Mouse (Mus musculus) lung, embryonic 16.5 days (tissue): ENCODE data around the gene Cxcl15. TPM values are rescaled to one million over a fixed set of nuclear protein-coding genes. Genes with fewer than 3 reads are reported as not detected.
A peak's percentile ranks its signal among the peaks of the same experiment; 100 is the strongest.

ENCODE experiments used
- ATAC-seq: fragments of 200-750 bp; cut with Nextera tagmentation; 2 replicates; pipeline ENCODE4 v1.8.0; 2017; ENCODE audit warnings: low read depth, mild to moderate bottlenecking, moderate library complexity
- H3K27ac ChIP-seq: fragments of 300-500 bp; sonication (generic); 2 replicates; pipeline ENCODE4 v1.5.1; 2014; ENCODE audit warnings: mild to moderate bottlenecking, control low read depth, low read length
- H3K27me3 ChIP-seq: fragments of 300-500 bp; sonication (generic); 2 replicates; pipeline ENCODE4 v1.6.1; 2014; ENCODE audit warnings: low read depth, low read length, mixed read lengths; ENCODE audit not compliant: control insufficient read depth, insufficient read depth
- H3K36me3 ChIP-seq: fragments of 300-500 bp; sonication (generic); 2 replicates; pipeline ENCODE4 v1.6.1; 2014; ENCODE audit warnings: low read length; ENCODE audit not compliant: control insufficient read depth, insufficient read depth
- H3K4me1 ChIP-seq: fragments of 300-500 bp; sonication (generic); replicated peaks from 2 replicates; pipeline ENCODE4 v1.6.1; 2014; ENCODE audit warnings: low read length, mixed read lengths; ENCODE audit not compliant: control insufficient read depth, insufficient read depth
- H3K4me2 ChIP-seq: fragments of 300-500 bp; sonication (generic); 2 replicates; pipeline ENCODE4 v1.6.1; 2014; ENCODE audit warnings: low read depth, low read length, control low read depth
- H3K4me3 ChIP-seq: fragments of 300-500 bp; sonication (generic); 2 replicates; pipeline ENCODE4 v1.5.1; 2014; ENCODE audit warnings: mild to moderate bottlenecking, low read length, control low read depth
- H3K9ac ChIP-seq: fragments of 300-500 bp; sonication (generic); 2 replicates; pipeline ENCODE4 v1.6.1; 2014; ENCODE audit warnings: low read length, control low read depth
- H3K9me3 ChIP-seq: fragments of 300-500 bp; sonication (generic); 2 replicates; pipeline ENCODE4 v1.6.1; 2016; ENCODE audit warnings: low read length; ENCODE audit not compliant: control insufficient read depth
- whole genome bisulfite sequencing: fragments of 180-500 bp; shearing (Covaris S2); extraction: QIAGEN DNeasy Blood & Tissue Kit; methylation state at CpG from one replicate; pipeline ENCODE4 v1.1.7; 2014; 5-methylcytosine and 5-hydroxymethylcytosine counted together
- polyA plus RNA-seq: library from polyadenylated mRNA; unstranded; fragments of >200 nt; fragmentation: Nextera tagmentation; extraction: Ambion mirVana; gene quantifications from 2 replicates; pipeline ENCODE4 v1.2.1, GENCODE M21; 2015

Cxcl15 gene
- 25.4 and 40.0 TPM in 2 replicates for polyA plus RNA-seq

GRCm38 (mm10) chr5:90794195-90794625, at the start of gene Cxcl15:
Gene Cxcl15, plus strand, starts transcription at chr5:90794534.
- Histone ChIP-seq H3K9ac (no peak within 1 kb of the TSS), H3K4me3 (peak within 1 kb of the TSS; percentile 21), H3K4me2 (peak within 1 kb of the TSS; percentile 27), H3K9me3 (no peaks in the 10 kb centered on the region), H3K27me3 (no peaks in the 10 kb centered on the region), H3K27ac (peak within 1 kb of the TSS; percentile 75), H3K4me1 (peaks cover 6% of the 10 kb centered on the region), H3K36me3 (no peaks in the 10 kb centered on the region)
- ATAC-seq = peak; percentile 92
- whole genome bisulfite sequencing = 39% methylated on average over 5 of the region's 5 CpGs

GRCm38 (mm10) chr5:90753934-90754333, 40.4 kb upstream of the Cxcl15 start:
- Histone ChIP-seq H3K9me3 (no peaks in the 10 kb centered on the region), H3K36me3 (no peaks in the 10 kb centered on the region), H3K4me3 (no peak overlapping the region), H3K27me3 (no peaks in the 10 kb centered on the region), H3K27ac (no peak overlapping the region), H3K4me1 (peaks cover 8% of the 10 kb centered on the region), H3K4me2 (no peak overlapping the region), H3K9ac (no peak overlapping the region)
- 86% methylated on average over 1 of the region's 1 CpGs for WGBS
- ATAC-seq = no peak

GRCm38 (mm10) chr5:90758020-90758605, 36.2 kb upstream of the Cxcl15 start:
- ATAC-seq = peak; percentile 68; the same call in 1 of the 2 replicates
- Histone ChIP-seq H3K27ac (no peak overlapping the region), H3K4me3 (no peak overlapping the region), H3K27me3 (peaks cover 6% of the 10 kb centered on the region; the same call in 1 of the 2 replicates), H3K4me2 (no peak overlapping the region), H3K9ac (no peak overlapping the region), H3K36me3 (no peaks in the 10 kb centered on the region), H3K4me1 (peaks cover 14% of the 10 kb centered on the region), H3K9me3 (no peaks in the 10 kb centered on the region)
- WGBS = 37% methylated on average over 5 of the region's 5 CpGs

- Histone ChIP-seq H3K27ac (no peak within 1 kb of the TSS), H3K4me3 (peak within 1 kb of the TSS; percentile 21), H3K27me3 (peaks cover 6% of the 10 kb centered on the region; the same call in 1 of the 2 replicates), H3K4me2 (peak within 1 kb of the TSS; percentile 32), H3K4me1 (peaks cover 14% of the 10 kb centered on the region), H3K9ac (no peak within 1 kb of the TSS), H3K9me3 (no peaks in the 10 kb centered on the region), H3K36me3 (no peaks in the 10 kb centered on the region)
- no peak for ATAC-seq
- 4% methylated on average over 32 of the region's 32 CpGs for WGBS
Observed at GRCm38 (mm10) chr5:90759077-90760065, 35.0 kb upstream of the Cxcl15 start, which contains the start of gene Cxcl5. Gene Cxcl5, plus strand, starts transcription at chr5:90759360.

- Histone ChIP-seq H3K27ac (no peak overlapping the region), H3K9me3 (no peaks in the 10 kb centered on the region), H3K9ac (no peak overlapping the region), H3K4me3 (no peak overlapping the region), H3K36me3 (no peaks in the 10 kb centered on the region), H3K4me2 (no peak overlapping the region), H3K4me1 (peaks cover 14% of the 10 kb centered on the region), H3K27me3 (peaks cover 6% of the 10 kb centered on the region; the same call in 1 of the 2 replicates)
- WGBS = 32% methylated on average over 4 of the region's 4 CpGs
- ATAC-seq = no peak
Observed at GRCm38 (mm10) chr5:90760303-90760702, 34.0 kb upstream of the Cxcl15 start.

- H3K9ac ChIP-seq = no peak overlapping the region
- H3K36me3 ChIP-seq = no peaks in the 10 kb centered on the region
- no peak overlapping the region for H3K27ac ChIP-seq
- H3K9me3 ChIP-seq = no peaks in the 10 kb centered on the region
- 92% methylated on average over 2 of the region's 2 CpGs for WGBS
- H3K27me3 ChIP-seq = peaks cover 6% of the 10 kb centered on the region; the same call in 1 of the 2 replicates
- H3K4me3 ChIP-seq = no peak overlapping the region
- ATAC-seq = no peak
- peaks cover 16% of the 10 kb centered on the region for H3K4me1 ChIP-seq
- H3K4me2 ChIP-seq = no peak overlapping the region
Observed at GRCm38 (mm10) chr5:90760844-90761243, 33.5 kb upstream of the Cxcl15 start.

GRCm38 (mm10) chr5:90761834-90762233, 32.5 kb upstream of the Cxcl15 start:
- no peak overlapping the region for H3K27ac ChIP-seq
- peaks cover 16% of the 10 kb centered on the region for H3K4me1 ChIP-seq
- H3K4me2 ChIP-seq = no peak overlapping the region
- ATAC-seq = no peak
- peaks cover 6% of the 10 kb centered on the region; the same call in 1 of the 2 replicates for H3K27me3 ChIP-seq
- no peaks in the 10 kb centered on the region for H3K9me3 ChIP-seq
- no peak overlapping the region for H3K9ac ChIP-seq
- H3K4me3 ChIP-seq = no peak overlapping the region
- H3K36me3 ChIP-seq = no peaks in the 10 kb centered on the region
- WGBS = 84% methylated on average over 3 of the region's 3 CpGs

GRCm38 (mm10) chr5:90763912-90764665, 30.2 kb upstream of the Cxcl15 start:
- H3K4me2 ChIP-seq = no peak overlapping the region
- 61% methylated on average over 12 of the region's 12 CpGs for WGBS
- H3K27ac ChIP-seq = no peak overlapping the region
- H3K9me3 ChIP-seq = no peaks in the 10 kb centered on the region
- no peaks in the 10 kb centered on the region for H3K36me3 ChIP-seq
- H3K9ac ChIP-seq = no peak overlapping the region
- H3K4me3 ChIP-seq = no peak overlapping the region
- H3K27me3 ChIP-seq = peaks cover 6% of the 10 kb centered on the region; the same call in 1 of the 2 replicates
- ATAC-seq = peak; percentile 54; the same call in 1 of the 2 replicates
- H3K4me1 ChIP-seq = peaks cover 6% of the 10 kb centered on the region
